Mouse (Mus musculus): Measurements from ENCODE around the gene Nfix. TPM values are rescaled to one million over a fixed set of nuclear protein-coding genes. Genes with fewer than 3 reads are reported as not detected.

Nfix gene
- polyA plus RNA-seq, 1 experiment: 98.5 TPM

GRCm38 (mm10) chr8:84770100-84770953, 29.8 kb downstream of the Nfix start:
- WGBS: 7% methylated on average over 12 of the region's 12 CpGs
- H3K27me3 ChIP-seq (ENCODE audit: control insufficient read depth, insufficient read depth, low read length): no peaks in the 10 kb centered on the region

DNA sequence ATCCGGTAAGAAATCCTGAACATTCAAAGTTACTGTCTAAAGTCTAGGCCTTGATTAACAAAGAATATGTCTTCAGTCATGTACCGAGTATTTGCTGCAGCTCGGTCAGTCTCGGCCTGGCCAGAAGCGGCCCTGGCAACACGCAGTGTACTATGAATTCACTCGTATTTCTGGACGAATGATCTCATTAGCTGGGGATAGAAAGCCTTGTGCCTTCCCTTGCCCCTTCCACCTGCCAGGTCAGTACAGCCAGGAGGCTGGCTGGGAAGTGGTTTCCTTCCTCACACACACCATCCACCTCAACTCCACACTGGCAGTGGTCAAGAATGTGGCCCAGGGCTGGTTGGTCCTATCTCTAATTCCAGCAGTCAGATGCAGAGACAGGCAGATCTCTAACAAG, 30.8 kb downstream of the Nfix start:
- peak; percentile 81 to 88 for DNase-seq
- H3K27ac ChIP-seq (ENCODE audit: insufficient read depth, low read length): peak overlapping the region; percentile 92
- H3K4me1 ChIP-seq (ENCODE audit: control insufficient read depth, insufficient read depth, low read length): peaks cover 40% of the 10 kb centered on the region
- 8% methylated on average over 8 of the region's 8 CpGs for WGBS
- TF ChIP-seq POLR2A (IDR thresholded peaks at IDR 0.05; ENCODE audit: borderline replicate concordance, insufficient read depth, low read length) (peak; percentile 96), CTCF (IDR thresholded peaks at IDR 0.05; ENCODE audit: borderline replicate concordance, insufficient read depth, low read depth, low read length) (no peak)
- peak overlapping the region; percentile 83 for H3K4me3 ChIP-seq (replicated peaks; ENCODE audit: insufficient read depth, low read depth, low read length)
- H3K27me3 ChIP-seq (ENCODE audit: control insufficient read depth, insufficient read depth, low read length): no peaks in the 10 kb centered on the region

More at GRCm38 (mm10) chr8:84770100-84770953, 29.8 kb downstream of the Nfix start:
- 0 out of 2 replicates have a peak, but pooled peaks have one; percentile 9 for TF ChIP-seq POLR2A (IDR thresholded peaks at IDR 0.05; ENCODE audit: borderline replicate concordance, insufficient read depth, low read length)
- TF ChIP-seq CTCF (IDR thresholded peaks at IDR 0.05; ENCODE audit: borderline replicate concordance, insufficient read depth, low read depth, low read length): no peak
- Histone ChIP-seq H3K4me3 (replicated peaks; ENCODE audit: insufficient read depth, low read depth, low read length) (peak overlapping the region; percentile 83), H3K4me1 (ENCODE audit: control insufficient read depth, insufficient read depth, low read length) (peaks cover 35% of the 10 kb centered on the region), H3K27ac (ENCODE audit: insufficient read depth, low read length) (peak overlapping the region; percentile 97)
- peak; percentile 52 to 59 for DNase-seq

DNA sequence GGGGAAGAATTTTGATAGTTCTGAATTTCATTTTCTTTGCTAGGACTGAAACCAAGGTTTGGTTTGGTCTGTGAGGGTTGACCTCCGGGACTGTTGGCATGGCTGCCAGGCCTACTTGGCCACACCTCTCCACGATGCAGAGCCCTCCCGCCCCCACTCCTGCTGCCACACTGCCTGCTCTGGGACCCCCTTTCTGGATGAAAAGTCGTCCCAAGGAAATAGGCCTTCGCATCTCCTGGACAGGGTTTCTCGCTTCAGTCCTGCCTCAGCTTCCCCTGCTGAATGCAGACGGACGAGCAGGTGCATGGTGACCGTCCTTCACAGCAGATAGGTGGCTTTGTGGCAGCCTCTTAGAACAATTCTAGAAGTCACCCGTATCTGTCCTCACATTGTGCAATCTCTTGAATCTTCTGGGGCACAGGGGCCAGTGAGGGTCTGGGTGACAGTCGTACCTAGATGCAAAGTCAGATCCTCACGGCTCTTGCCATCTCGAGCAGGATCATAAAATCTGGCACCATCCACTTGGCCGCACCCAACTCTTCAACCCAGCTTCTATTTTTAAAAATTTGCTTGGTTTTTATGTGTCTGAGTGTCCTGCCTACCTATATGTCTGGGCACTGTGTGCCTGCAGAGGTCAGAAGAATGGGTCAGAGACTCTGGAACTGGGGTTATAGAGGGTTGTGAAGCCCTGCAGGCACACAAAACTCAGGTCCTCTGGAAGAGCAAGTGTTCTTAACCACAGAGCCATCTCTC, 31.6 kb downstream of the Nfix start:
- peak overlapping the region; percentile 83 for H3K4me3 ChIP-seq (replicated peaks; ENCODE audit: insufficient read depth, low read depth, low read length)
- WGBS: 8% methylated on average over 14 of the region's 14 CpGs
- DNase-seq: peak; percentile 53 to 60
- TF ChIP-seq POLR2A (IDR thresholded peaks at IDR 0.05; ENCODE audit: borderline replicate concordance, insufficient read depth, low read length) (no peak), CTCF (IDR thresholded peaks at IDR 0.05; ENCODE audit: borderline replicate concordance, insufficient read depth, low read depth, low read length) (no peak)
- peaks cover 48% of the 10 kb centered on the region for H3K4me1 ChIP-seq (ENCODE audit: control insufficient read depth, insufficient read depth, low read length)
- H3K27me3 ChIP-seq (ENCODE audit: control insufficient read depth, insufficient read depth, low read length): no peaks in the 10 kb centered on the region
- peak overlapping the region; percentile 92 for H3K27ac ChIP-seq (ENCODE audit: insufficient read depth, low read length)

DNA sequence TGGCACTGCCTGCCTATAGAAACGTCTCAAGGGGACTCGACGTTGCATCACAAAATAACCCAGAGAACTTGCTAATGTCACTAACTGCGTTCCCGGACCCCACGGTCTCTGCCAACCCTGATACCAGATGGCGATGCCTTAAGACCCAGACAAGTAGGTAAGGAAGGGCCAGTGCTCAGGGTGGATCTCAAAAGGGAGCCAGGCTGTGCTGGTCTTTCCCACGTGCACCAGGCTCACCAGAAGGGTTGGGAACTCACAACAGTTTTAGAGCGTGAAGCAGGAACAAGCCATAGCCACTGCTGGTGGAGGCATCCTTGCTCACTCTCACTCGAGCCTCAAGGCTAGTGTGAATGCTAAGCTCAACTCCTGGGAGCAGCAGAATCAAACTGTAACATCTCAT, 32.9 kb downstream of the Nfix start:
- Histone ChIP-seq H3K27ac (ENCODE audit: insufficient read depth, low read length) (peak overlapping the region; percentile 85), H3K4me3 (replicated peaks; ENCODE audit: insufficient read depth, low read depth, low read length) (peak overlapping the region; percentile 0), H3K4me1 (ENCODE audit: control insufficient read depth, insufficient read depth, low read length) (peaks cover 52% of the 10 kb centered on the region), H3K27me3 (ENCODE audit: control insufficient read depth, insufficient read depth, low read length) (no peaks in the 10 kb centered on the region)
- no peak for TF ChIP-seq CTCF (IDR thresholded peaks at IDR 0.05; ENCODE audit: borderline replicate concordance, insufficient read depth, low read depth, low read length)
- no peak for TF ChIP-seq POLR2A (IDR thresholded peaks at IDR 0.05; ENCODE audit: borderline replicate concordance, insufficient read depth, low read length)
- DNase-seq: peak in 1 of 2 experiments; percentile 64
- 6% methylated on average over 10 of the region's 10 CpGs for WGBS

DNA sequence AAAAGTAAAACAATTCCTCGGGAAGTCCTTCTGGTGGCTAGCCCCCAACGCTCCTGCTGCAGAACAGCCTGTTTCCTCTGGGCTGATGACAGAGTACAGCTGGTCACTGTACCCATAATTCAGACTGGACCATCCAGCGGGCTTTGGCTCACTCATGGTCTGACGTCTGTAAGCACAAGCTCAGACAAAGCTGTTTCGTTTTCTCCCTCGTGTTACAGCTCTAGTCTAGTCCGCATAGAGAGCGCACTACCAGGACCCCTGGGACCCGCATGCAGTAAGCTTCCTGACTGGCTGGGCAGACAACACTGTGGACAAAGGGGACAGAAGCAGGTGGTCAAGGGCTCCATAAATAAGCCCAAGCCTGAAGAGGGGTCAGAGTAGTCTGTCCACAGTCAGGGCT, 33.7 kb downstream of the Nfix start:
- no peaks in the 10 kb centered on the region for H3K27me3 ChIP-seq (ENCODE audit: control insufficient read depth, insufficient read depth, low read length)
- H3K4me3 ChIP-seq (replicated peaks; ENCODE audit: insufficient read depth, low read depth, low read length): peak overlapping the region; percentile 16
- DNase-seq: peak in 1 of 2 experiments; percentile 62
- 15% methylated on average over 9 of the region's 9 CpGs for WGBS
- TF ChIP-seq CTCF (IDR thresholded peaks at IDR 0.05; ENCODE audit: borderline replicate concordance, insufficient read depth, low read depth, low read length): no peak
- no peak for TF ChIP-seq POLR2A (IDR thresholded peaks at IDR 0.05; ENCODE audit: borderline replicate concordance, insufficient read depth, low read length)
- peaks cover 58% of the 10 kb centered on the region for H3K4me1 ChIP-seq (ENCODE audit: control insufficient read depth, insufficient read depth, low read length)
- peak overlapping the region; percentile 85 for H3K27ac ChIP-seq (ENCODE audit: insufficient read depth, low read length)

GRCm38 (mm10) chr8:84765629-84766028, 34.5 kb downstream of the Nfix start:
- WGBS: 5% methylated on average over 10 of the region's 10 CpGs
- H3K4me1 ChIP-seq (ENCODE audit: control insufficient read depth, insufficient read depth, low read length): peaks cover 61% of the 10 kb centered on the region
- H3K27me3 ChIP-seq (ENCODE audit: control insufficient read depth, insufficient read depth, low read length): no peaks in the 10 kb centered on the region
- peak; percentile 54 to 66 for DNase-seq
- H3K27ac ChIP-seq (ENCODE audit: insufficient read depth, low read length): peak overlapping the region; percentile 85
- peak overlapping the region; percentile 18 for H3K4me3 ChIP-seq (replicated peaks; ENCODE audit: insufficient read depth, low read depth, low read length)
- TF ChIP-seq POLR2A (IDR thresholded peaks at IDR 0.05; ENCODE audit: borderline replicate concordance, insufficient read depth, low read length) (no peak), CTCF (IDR thresholded peaks at IDR 0.05; ENCODE audit: borderline replicate concordance, insufficient read depth, low read depth, low read length) (no peak)

DNA sequence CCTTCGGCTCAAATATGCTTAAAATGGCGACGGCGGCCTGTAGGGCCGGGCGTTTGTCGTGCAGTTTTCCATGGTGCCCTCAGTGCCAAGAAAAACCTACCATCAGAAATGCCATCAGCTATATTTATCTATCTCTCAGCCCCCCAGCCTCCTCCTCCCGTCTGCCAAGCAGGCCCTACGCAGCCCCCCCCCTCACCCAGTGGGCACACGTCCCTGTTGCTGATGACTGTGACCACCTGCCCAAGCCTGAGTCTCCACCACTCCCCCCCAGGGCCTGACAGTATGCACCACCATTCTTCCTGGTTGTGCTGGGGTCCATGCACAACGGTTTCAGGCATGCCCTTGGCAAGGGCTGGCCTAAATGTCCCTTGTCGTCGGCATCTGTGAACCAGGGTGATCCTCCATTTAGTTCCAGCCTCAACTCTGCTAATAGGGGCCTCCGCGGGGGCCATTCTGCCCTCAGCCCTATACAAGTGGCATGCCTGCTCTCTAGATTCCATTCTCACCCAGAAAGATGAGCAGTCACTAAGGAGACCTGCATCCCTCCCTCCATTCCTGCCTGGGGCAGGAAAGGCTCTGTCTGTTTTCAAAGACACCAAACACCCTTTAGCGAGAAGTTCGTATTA, 35.2 kb downstream of the Nfix start:
- WGBS: 13% methylated on average over 17 of the region's 17 CpGs
- peak; percentile 57 to 61 for DNase-seq
- H3K4me3 ChIP-seq (replicated peaks; ENCODE audit: insufficient read depth, low read depth, low read length): peak overlapping the region; percentile 13
- H3K27me3 ChIP-seq (ENCODE audit: control insufficient read depth, insufficient read depth, low read length): no peaks in the 10 kb centered on the region
- H3K27ac ChIP-seq (ENCODE audit: insufficient read depth, low read length): peak overlapping the region; percentile 85
- peaks cover 68% of the 10 kb centered on the region for H3K4me1 ChIP-seq (ENCODE audit: control insufficient read depth, insufficient read depth, low read length)
- no peak for TF ChIP-seq CTCF (IDR thresholded peaks at IDR 0.05; ENCODE audit: borderline replicate concordance, insufficient read depth, low read depth, low read length)
- TF ChIP-seq POLR2A (IDR thresholded peaks at IDR 0.05; ENCODE audit: borderline replicate concordance, insufficient read depth, low read length): no peak

All from cerebellum, adult 2 months (tissue).